Mouse (Mus musculus) kidney, postnatal 10 days (tissue): ENCODE measurements at regions not wholly inside any gene's neighbourhood (a gene's known extent, or its start where the extent isn't known, plus 50 kb on each side); places are given as distances from the start of the nearest gene placed in this dataset.

Experiments
- DNase-seq: peaks from one replicate; pipeline ENCODE4 v3.0.0; 2021; ENCODE audit warnings: mixed read lengths

DNA sequence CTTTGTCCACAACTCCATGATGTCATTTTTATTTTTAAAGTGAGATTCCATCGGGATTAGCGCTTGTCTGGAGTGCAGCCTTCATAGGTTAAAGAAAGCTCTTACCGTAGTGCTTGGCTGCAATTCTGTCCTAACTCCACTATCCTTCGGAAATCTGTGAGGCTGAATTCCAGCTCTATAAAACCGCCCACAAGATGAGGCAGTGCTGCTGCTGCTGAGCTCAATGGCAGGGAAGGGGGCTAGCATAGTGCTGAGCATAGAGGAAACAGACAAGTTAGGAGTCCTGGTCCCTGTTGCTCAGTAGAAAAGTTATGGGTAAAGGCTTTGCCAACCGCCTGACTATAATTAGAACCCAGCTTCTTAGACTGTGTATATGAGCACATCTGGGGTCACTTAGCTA lies 163.5 kb downstream of the Maf start:
- DNase-seq: no peak

DNA sequence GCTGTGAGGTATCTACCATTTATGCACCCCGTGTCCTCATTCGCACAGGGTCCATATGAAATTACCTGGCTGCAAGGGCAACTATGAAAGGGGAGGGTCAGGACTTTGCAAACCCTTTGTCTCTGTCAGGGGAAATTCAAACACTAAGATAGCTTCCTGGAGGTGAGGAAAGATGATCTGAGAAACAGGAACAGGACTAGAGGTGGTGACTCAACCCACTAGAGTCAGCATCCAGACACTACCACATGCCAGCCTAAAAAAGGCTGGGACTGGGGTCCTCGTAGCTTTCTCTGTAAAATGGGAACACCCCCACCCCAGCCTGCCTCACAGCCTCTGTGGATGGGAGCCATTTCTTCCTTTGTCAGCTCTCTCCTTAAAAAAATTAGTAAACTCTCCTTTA lies 164.7 kb downstream of the Maf start:
- no peak for DNase-seq

- peak; percentile 37 for DNase-seq
Observed at GRCm38 (mm10) chr8:115539600-115539999, 168.0 kb downstream of the Maf start.

GRCm38 (mm10) chr8:115538236-115538635 lies 169.4 kb downstream of the Maf start:
- no peak for DNase-seq

DNA sequence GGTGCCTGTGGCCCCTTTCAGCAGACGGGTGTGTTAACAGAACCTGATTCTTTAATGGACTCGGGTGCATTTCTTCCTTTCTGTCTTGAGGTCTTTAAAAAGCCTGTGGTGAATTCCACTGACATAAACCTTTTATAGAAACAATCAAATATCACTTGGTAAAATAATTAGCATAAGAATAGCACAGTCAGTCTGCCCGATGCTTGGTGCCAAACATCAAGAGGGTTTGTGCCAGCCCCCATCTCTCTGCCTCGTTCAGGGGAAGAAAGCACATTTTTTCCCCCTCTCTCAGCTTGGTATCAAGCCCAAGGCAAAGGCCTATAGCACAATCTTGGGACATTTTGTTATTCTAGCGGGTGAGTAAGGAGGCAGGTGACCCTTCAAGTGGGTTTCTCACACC lies 169.8 kb downstream of the Maf start:
- DNase-seq: no peak

GRCm38 (mm10) chr8:115536554-115537346 lies 170.8 kb downstream of the Maf start:
- DNase-seq: peak; percentile 25

GRCm38 (mm10) chr8:115536001-115536400 lies 171.6 kb downstream of the Maf start:
- DNase-seq: peak; percentile 27

- DNase-seq: no peak
Observed at GRCm38 (mm10) chr8:115534030-115534429, 173.6 kb downstream of the Maf start.

GRCm38 (mm10) chr8:115531343-115531742 lies 176.3 kb downstream of the Maf start:
- no peak for DNase-seq

DNA sequence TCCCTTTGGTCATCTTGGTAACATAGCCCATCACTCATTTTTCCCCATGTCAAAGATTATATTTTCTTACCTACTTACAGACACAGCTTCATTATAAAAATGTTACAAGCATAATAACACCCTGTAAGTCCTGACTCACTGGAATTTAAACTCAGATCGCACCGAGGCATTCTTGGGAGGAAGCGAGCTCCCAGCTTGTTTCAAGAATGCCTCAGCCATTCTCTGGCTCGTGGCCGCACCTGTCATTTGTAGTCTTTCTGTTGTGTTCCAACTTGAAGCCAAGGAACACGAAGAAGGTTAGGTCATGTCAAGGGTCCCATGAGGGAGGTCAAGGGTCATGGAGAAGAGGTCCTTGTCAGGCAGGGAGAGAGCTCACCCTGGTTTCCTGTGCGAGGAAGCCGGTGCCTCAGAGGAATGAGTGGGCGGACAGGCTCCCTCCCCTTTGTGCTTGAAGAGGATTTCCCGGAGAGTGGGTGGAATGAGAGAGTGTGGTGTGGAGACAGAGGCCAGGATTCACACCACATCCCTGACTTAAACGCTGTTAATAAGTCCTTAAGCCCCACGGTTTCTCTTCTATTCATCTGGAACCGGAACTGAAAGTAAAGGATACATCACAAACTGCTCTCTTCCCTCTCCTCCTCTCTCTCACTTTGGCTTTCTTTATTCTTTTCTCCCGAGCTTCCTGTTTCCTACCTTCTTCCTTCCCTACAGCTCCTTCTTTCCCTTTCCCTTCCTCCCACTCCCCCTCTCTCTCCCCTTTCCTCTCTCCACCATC lies 177.8 kb downstream of the Maf start:
- DNase-seq: peak; percentile 63

DNA sequence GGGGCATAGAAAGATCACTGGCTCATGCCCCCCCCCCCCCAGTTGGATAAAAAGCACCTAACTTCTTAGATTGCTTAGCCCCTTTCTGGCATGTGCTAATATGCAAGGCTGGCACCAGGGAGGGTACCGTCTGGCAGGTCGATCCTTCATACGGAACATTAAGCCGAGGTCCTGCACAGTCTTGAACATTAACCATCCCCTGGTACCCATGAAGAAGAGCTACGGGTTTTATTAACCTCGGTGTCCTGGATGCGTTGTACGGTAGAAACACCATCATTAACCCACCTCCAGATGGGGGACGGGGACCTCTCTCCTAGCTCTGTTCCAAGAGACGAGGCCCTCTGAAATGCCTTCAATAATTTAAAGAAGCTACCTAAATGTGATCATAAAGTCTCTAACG lies 178.7 kb downstream of the Maf start:
- no peak for DNase-seq

GRCm38 (mm10) chr8:115525149-115525548 lies 182.4 kb downstream of the Maf start:
- DNase-seq: no peak

GRCm38 (mm10) chr8:115524713-115525112 lies 182.9 kb downstream of the Maf start:
- DNase-seq: no peak

DNA sequence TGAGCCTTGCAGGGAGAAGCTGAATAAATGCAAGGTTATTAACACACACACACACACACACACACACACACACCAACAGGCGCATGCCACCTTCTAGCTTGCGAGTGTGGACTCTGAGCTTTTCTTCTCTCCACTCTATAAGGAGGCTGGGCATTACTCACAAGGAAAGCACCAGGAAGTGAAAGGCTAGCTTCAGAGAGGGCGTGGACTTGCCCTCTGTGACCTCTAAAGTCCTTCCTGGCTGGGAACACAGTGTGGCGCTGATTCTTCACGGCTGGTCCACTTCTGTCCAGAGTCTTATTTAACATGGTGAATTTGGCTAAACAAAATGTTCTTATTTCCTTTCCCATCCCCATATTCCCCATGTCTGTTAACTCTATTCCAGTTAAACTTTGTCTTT lies 185.1 kb downstream of the Maf start:
- DNase-seq: peak; percentile 24

GRCm38 (mm10) chr8:115515647-115516046 lies 191.9 kb downstream of the Maf start:
- no peak for DNase-seq

- no peak for DNase-seq
Observed at GRCm38 (mm10) chr8:115514485-115514884, 193.1 kb downstream of the Maf start.

- DNase-seq: no peak
Observed at GRCm38 (mm10) chr8:115507180-115507579, 200.4 kb downstream of the Maf start.

GRCm38 (mm10) chr8:115506741-115507140 lies 200.9 kb downstream of the Maf start:
- DNase-seq: no peak

DNA sequence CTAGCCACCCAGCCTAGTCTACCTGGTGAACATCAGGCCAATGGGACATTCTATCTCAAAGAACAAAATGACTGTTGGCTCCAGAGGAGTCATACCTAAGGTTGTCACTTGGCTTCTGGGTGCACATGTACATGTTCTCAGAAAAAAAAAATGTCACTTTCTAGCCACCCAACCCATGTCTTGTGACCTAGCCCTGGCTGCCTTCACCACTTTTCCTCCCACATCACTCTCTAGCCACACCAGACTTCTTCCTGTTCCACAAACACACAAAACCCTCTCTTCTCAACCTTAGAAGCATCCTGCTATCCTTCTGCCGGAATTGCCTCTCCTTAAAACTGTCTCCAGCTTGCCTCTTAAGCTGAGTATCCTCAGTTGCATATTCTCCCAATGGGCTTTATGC lies 211.6 kb downstream of the Maf start:
- no peak for DNase-seq

GRCm38 (mm10) chr8:115494353-115494752 lies 213.2 kb downstream of the Maf start:
- no peak for DNase-seq

DNA sequence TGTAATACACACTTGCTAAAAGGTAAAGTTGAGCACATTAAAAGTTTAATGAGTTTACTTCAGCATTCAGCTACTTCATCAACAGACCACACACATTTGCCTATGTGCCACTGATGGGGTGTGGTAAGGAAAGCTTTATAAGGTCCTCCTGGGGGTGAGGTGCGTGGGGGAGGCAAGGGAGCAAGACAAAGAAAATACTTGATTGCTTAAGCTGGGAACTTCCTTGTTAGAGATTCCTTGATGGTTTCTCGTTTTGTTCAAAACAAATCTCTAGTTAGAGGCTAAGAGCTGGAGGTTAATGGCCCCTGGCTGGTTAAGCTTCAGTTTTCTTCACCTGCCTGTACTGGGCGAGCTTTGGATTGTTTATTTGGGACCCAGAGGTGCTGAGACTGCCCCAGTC lies 220.7 kb downstream of the Maf start:
- no peak for DNase-seq

DNA sequence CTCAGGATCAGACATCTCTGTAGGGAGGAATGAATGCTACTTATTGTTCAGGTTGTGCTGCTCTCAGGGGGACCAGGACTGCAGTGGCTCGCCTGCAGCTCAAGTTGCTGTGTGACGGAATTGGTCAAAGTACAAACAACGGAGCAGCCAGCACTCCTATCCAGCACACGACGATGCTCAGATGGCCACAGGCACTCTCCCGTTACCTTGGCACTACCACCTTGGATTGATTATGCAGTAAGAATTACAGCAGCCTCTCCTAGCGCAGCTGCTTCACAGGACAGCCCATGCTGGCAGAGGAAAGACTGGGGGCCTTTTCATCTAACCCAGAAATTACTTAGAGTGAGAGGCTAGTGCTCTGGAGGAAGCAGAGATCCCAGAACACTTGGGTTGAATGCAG lies 226.5 kb downstream of the Maf start:
- no peak for DNase-seq

DNA sequence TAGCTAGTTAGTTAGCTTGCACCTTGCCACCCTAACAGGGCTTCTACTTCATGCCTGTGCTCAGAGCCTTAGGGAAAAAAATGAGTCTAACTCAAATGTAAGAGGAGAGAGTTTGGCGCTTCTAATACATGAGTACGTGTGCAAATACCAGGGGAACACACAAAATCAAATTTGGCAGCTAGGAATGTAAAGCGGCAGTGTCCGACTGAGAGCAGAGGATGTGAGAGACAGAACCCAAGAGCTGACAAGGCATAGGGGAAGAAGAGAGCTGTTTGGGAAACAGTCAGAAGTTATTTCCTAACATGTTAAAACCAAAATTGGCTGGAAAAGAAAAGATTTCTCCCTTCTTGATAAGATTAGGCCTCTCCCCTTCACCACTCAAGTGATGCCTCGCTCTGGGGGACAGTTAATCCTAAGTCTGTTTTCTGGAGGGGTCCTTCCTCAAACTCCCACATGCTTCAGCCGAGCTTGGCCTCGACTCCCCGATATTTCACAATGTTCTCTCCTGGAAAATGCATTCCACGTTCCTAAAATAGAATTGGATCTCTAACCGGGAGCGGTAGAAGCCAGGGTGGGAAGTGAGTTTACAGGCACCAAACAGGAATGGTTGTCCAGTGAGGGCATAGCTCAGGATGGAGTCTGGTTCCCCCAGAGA lies 229.1 kb downstream of the Maf start:
- no peak for DNase-seq

GRCm38 (mm10) chr8:115476071-115476470 lies 231.5 kb downstream of the Maf start:
- no peak for DNase-seq
